Mouse (Mus musculus) left cerebral cortex, postnatal 14 days (tissue): ENCODE measurements around the gene Tctex1d1. TPM values are rescaled to one million over a fixed set of nuclear protein-coding genes. Genes with fewer than 3 reads are reported as not detected.

Experiments used
- DNase-seq, 2 experiments: peaks; one replicate each; pipeline ENCODE4 v3.0.0; 2021 to 2022; ENCODE audit warnings: low spot score in 2 of 2, mixed read lengths in 1 of 2
- intact Hi-C: fragments of 180-260 bp; cut with DNase I; formaldehyde crosslinking; loops from one replicate; pipeline ENCODE4 v1.15.1; 2025
- long read RNA-seq, 2 experiments: library from polyadenylated mRNA; stranded (forward); transcript quantifications; one replicate each; pipeline ENCODE4 v2.0.0; 2021
- total RNA-seq, 2 experiments: library from RNA; stranded (reverse); gene quantifications; 2 replicates each; pipeline ENCODE4 v1.2.3; 2021

Tctex1d1 gene
- total RNA-seq = under 1 TPM; 0.66 to 0.72 TPM
- long read RNA-seq, experiment 1, partial matches to known transcripts = 0 of 1 reads
- long read RNA-seq, experiment 1, other reads (novel, unspliced or antisense) = 0 of 1 reads
- long read RNA-seq, experiment 2 = 0 reads

GRCm38 (mm10) chr4:102978440-102978839 lies at the start of gene Tctex1d1:
Gene Tctex1d1 (plus strand): TSS chr4:102978606.
- DNase-seq = peak; percentile 19 to 38
- intact Hi-C loops = no loop called here

DNA sequence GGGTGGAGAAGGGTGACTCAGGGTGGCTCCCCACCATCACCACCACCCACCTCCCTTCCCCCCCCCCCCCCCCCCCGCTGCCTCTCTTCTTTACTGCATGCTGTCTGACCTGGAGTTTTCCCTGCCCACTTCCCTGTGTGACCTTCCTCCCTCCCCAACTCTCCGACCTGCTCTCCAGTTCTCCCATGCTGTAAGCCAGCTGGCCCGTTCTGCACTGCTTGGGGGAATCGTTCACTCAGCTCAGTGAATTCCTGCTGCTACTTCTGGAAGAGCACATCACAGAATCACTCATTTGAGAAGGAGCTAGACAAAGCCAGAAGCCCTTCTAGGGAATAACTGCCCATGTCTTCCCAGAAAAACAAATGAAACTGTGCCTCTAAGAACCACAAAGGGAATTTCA lies 48.9 kb upstream of the Tctex1d1 start:
- intact Hi-C loops = no loop called here
- no peak for DNase-seq

DNA sequence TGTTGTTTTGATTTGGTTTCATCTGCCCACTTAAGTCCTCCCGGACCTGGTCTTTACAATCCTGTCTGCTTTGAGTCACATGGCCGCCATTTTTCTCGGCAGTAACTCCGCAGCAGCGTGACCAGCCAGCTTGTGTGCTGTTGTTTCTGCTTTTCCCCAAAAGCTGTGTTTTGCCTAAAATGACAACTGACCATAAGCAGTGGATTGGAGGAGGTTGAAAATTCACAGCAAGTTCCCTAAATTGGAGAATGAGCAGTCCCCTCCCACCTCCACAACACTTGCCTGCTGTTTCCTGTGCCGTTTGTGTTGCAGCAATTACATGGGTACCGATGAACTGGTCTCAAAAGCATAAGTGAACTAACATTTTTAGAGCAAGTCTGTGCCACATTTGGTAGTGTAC lies 47.7 kb upstream of the Tctex1d1 start:
- no peak for DNase-seq
- intact Hi-C loops = no loop called here

GRCm38 (mm10) chr4:102940266-102940665 lies 38.1 kb upstream of the Tctex1d1 start:
- intact Hi-C loops = no loop called here
- no peak for DNase-seq

GRCm38 (mm10) chr4:102940738-102941137 lies 37.7 kb upstream of the Tctex1d1 start:
- peak in 1 of 2 experiments; percentile 10 for DNase-seq

GRCm38 (mm10) chr4:102944325-102944724 lies 34.1 kb upstream of the Tctex1d1 start:
- DNase-seq = no peak
- intact Hi-C loops = no loop called here

More at GRCm38 (mm10) chr4:102940738-102941137, 37.7 kb upstream of the Tctex1d1 start:
- intact Hi-C loops = no loop called here

DNA sequence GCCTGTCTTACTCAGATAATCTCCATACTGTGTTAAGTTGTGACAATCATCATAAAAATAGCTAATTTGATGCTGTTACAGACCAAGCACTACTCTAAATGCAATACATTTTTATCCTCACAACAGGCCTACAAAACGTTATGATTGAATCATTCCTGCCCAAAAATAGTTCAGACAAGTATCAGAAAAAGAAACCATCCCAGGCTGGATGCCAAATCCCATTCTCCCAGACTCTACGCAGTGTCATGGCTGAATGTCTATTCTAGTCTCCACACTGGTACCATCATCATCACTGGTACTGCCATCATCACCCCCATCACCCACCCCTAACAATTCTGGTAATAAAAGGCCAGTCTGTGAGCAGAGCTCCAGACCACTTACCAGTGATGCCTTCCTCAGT lies 25.9 kb upstream of the Tctex1d1 start:
- peak in 1 of 2 experiments; percentile 40 for DNase-seq
- intact Hi-C loops = no loop called here

- DNase-seq = no peak
Measured at GRCm38 (mm10) chr4:102955294-102955956, 23.0 kb upstream of the Tctex1d1 start.

DNA sequence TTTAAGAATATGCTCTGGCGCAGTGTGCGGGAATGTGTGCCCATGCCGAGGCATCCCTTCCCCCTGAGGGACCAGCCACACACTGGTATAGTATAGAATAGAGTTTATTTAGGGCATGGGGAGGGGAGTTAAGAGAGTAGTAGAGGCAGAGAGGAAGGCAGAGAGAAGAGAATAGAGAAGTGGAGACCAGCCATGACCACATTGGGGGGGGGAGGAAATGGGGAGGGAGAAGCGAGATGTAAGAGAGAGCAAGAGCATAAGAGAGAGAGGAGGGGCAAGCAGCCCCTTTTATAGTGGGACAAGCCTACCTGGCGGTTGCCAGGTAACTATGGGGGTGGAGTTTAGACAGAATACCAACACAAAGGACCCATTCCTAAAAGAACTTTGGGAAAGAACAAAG lies 19.0 kb upstream of the Tctex1d1 start:
- no peak for DNase-seq
- intact Hi-C loops = no loop called here

More at GRCm38 (mm10) chr4:102955294-102955956, 23.0 kb upstream of the Tctex1d1 start:
- intact Hi-C loops = no loop called here

- no peak for DNase-seq
- intact Hi-C loops = no loop called here
Measured at GRCm38 (mm10) chr4:102964174-102964573, 14.2 kb upstream of the Tctex1d1 start.

DNA sequence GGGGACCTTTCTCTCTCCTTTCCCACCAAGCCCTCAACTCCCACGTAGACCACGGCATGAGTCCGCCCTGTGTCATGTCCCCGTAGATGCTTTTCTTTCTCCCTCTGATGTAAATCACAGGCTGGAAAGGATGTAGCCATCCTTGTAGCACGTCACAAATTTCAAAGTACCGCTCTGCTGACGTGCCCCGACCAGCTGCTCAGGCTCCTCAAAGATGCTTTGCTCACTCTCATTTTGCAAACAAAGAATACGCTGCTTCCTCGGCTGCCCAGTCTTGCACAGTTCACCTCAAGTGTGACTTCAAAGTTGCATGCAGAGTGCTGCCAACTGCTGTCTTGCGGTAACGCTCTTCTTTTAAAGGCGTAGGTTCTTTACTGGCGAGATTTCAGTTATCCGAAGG lies 10.6 kb upstream of the Tctex1d1 start:
- DNase-seq = no peak
- intact Hi-C loops = no loop called here

- DNase-seq = no peak
- intact Hi-C loops = no loop called here
Measured at GRCm38 (mm10) chr4:102969599-102969998, 8.8 kb upstream of the Tctex1d1 start.

DNA sequence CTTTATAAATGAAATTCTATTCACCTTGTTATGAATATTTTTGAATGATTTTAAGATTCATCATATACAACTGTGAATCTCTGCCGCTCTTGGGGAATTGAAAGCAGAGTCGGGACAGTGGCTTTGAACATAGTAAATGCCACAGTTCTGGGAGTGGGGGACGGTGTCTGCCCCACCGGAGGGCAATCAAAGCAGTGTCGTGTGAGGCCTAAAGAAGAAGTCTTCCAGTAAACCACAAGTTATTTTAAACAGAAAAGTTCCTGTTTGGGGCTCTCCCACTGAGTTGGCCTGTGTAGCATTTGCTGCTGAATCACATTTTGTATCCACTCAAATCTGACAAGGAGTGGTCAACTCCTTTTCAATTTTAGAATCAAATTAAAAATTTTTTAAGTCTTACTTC lies 7.2 kb upstream of the Tctex1d1 start:
- intact Hi-C loops = no loop called here
- no peak for DNase-seq

DNA sequence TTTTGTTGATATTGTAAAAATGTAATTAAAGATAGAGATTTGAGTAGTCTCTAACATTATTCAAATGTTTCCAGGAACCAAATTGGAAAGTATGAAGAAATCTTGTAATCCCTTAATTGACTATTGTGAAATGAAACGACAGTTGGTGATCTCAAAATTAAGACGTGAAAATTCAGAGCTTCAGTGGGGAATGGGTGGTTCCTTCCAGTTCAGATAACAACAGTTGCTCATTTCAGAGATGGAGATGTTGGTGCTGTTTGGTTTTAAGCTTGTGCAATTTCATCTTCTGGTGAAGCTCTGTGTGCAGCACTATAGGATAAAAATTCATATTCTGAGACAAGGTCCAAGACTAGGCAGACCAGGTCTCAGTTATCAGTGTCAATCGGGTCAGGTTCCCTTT lies 6.3 kb upstream of the Tctex1d1 start:
- intact Hi-C loops = no loop called here
- DNase-seq = no peak

DNA sequence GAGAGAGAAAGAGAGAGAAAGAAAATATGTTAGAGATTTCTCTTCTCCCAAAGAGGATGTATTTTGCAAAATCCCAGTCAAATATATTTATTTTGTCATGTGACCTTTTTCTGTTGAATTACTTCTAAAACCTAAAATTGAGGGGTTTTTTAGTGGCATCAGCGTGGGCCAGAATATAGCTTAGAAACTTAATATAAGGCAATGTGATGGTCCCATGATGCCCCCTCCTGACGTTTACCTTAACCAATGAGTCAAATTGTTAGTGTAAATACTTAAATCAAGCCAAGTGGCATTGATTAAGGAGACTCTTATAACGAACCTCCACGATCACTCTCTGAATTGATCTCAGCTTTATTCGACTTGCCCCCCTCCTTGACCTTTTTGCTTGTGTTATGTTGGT lies 4.2 kb upstream of the Tctex1d1 start:
- intact Hi-C loops = no loop called here
- DNase-seq = no peak

DNA sequence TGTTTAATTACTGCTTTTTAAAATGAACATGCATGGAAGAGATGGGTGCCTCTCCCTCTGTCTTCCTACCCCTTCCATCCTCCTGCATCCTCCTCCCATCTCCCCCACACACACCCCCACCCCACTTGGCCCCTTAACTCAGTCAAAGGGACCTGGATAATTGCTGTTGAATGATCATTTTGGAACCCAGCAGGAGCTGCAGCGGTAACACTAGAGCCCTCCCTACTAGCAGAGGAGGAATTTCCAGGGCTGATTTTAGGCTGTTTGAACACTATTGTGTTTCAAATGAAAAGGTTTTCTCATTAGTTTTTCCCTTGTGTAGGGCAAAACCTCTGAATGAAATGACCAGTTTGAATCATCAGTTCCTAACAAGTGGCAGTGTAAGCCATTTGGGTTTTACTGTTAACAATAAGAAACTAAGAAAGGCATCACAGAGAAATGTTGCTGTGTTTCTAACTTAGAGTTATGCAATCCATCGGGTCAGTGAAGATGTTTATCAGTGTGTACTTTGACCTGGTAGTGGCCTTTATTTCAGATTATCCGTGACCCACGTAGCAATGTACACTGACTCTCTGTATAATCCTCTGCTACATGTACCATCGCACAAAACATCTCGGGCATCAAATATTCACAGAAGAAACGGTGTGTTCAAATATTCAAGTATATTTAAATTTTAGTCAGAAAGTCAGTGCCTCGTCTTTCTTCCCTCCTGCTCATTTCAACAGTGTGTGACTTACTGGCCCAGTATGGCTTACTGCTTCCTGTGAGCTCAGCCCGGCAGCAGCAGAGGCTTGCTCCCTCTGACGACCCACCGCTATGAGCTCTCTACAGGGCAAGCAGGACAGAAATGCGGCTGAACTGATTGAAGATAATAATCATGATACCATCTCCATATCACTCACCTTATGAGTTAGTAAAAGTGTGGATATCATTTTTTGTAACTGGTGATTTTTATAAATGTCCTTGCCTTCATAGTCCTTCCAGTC lies 1.8 kb upstream of the Tctex1d1 start:
- intact Hi-C loops = no loop called here
- DNase-seq = no peak

GRCm38 (mm10) chr4:102977778-102978321 lies 556 bp upstream of the Tctex1d1 start:
- no peak for DNase-seq
- intact Hi-C loops = no loop called here

DNA sequence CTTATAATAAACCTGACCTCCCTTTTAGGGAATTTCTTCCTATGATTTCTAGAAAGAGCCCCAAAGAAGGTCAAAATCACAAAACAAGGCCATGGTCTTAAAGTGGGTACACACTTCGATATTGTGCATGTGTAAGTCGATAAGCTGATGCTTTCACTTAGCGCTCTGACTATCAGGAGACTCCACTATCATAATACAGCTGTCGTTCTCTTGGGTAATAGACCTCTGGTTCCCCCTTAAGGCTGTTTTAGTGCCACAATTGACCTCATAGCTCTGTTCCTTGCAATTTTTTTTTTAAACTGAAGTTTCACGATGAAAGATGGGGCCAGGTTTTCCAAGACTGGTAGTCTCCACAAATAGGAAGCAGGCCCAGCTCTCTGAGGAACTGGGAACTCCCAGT lies 979 bp downstream of the Tctex1d1 start:
- no peak for DNase-seq
- intact Hi-C loops = no loop called here

DNA sequence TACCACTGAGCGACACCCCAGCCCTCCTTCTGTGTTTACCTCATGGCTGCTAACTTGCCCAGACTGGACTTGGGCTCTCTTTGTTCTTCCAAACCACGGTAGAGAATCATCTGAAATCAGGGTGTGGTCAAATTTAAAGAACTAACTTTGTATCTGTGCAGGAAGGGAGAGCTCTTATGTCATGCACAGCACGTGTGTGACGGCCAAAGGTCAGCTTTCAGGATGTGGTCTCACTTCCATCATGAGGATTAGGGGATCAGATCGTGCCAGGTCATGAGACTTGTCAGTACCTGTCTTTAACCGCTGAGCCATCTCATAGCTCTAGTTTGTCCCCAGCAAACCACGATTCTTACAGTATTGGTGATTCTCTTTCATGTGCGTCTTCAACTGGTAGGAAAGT lies 3.3 kb downstream of the Tctex1d1 start:
- intact Hi-C loops = loop anchor here (10.0 kb wide), 2 partner anchors 133 to 363 kb away; partner anchors contain the start of genes Mier1 and Wdr78
- no peak for DNase-seq

GRCm38 (mm10) chr4:102986173-102986572 lies 7.8 kb downstream of the Tctex1d1 start:
- no peak for DNase-seq
- intact Hi-C loops = loop anchor here (2.0 to 10.0 kb wide), 3 partner anchors 129 to 359 kb away; partner anchors contain the start of genes Mier1 and Wdr78
